Mouse (Mus musculus): ENCODE results near the gene Gm43064. TPM values are rescaled to one million over a fixed set of nuclear protein-coding genes. Genes with fewer than 3 reads are reported as not detected.
A peak's percentile ranks its signal among the peaks of the same experiment; 100 is the strongest.
"Not testable (repeated sequence)": the region's sequence is repeated elsewhere in the genome, so short reads cannot be mapped to it uniquely, and the experiment has no call there.

Gm43064 gene
- total RNA-seq, 2 experiments from 2014 or later: 0.25 to 0.58 TPM

DNA sequence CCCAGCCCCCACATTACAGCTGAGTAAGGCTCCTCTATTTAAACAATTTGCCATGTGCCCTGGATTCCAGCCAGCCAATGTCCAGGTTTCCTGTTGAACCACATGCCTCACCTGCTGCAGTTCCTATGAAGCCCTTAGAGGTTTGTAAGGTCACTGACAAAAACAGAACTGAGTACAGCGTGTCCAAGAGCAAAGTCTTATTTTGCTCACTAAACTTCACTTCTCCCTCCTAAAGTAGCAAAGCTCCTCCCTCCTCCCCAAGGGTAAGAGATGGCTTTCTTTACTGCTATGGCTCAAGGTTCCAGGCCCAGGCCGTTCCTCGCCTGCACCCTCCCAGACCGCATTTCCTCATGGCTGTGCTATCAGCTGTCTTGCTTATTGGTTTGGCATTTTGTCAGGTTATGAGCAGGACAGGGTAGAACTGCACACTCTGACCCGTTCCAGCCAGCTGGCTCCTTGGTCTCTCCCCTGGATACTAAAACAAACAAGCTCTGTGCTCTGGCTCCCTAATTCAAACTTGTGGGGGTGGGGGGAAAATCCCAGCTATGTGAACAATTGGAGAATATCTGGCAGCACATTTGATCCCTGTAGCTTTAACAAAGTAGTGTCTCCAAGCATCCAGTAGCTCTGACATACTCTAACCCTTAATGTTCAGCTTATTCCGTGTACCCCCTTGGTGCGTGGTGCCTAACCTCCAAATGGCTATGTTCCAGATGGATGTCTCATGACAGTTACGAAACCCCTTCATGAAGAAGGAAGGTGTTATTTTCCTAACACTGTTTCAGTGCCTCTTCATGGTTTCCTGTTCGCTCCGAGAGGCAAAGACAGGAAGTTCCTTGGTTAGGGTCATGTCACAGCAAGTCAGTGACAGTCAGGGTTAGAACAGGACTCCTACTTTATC is 7.5 kb upstream of the Gm43064 start:
- DNase-seq: peak; percentile 68 to 73

DNA sequence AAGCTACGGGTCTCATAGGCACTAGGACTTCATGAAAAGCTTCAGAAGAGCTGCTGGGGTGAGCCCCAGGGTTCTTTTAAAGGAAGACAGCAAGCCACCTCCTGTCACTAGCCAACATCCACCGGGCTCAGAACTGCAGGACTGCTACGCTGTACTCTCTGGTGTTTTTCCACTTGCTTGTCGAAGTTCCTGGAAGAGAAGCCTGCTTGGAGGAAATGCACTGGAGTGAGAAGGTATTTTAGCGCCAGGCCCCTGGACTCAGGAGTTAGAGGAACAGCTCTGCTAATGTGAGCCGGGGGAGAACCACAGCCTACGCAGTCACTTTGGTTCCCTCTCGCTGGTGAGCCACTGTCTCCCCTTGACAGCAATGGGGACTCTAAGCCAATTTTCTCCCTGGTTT is 6.5 kb upstream of the Gm43064 start:
- DNase-seq: no peak

- DNase-seq: no peak
Measured at GRCm38 (mm10) chr3:103805671-103806070, 3.7 kb upstream of the Gm43064 start.

- DNase-seq: no peak
Measured at GRCm38 (mm10) chr3:103809799-103810150, 402 bp downstream of the Gm43064 start.

GRCm38 (mm10) chr3:103810967-103811366 is 1.6 kb downstream of the Gm43064 start:
- DNase-seq: no peak

GRCm38 (mm10) chr3:103827548-103827947 is 18.2 kb downstream of the Gm43064 start:
- DNase-seq: no peak

- DNase-seq: no peak
Measured at GRCm38 (mm10) chr3:103829036-103829435, 19.7 kb downstream of the Gm43064 start.

- DNase-seq: not testable (repeated sequence)
Measured at GRCm38 (mm10) chr3:103830681-103831080, 21.3 kb downstream of the Gm43064 start.

DNA sequence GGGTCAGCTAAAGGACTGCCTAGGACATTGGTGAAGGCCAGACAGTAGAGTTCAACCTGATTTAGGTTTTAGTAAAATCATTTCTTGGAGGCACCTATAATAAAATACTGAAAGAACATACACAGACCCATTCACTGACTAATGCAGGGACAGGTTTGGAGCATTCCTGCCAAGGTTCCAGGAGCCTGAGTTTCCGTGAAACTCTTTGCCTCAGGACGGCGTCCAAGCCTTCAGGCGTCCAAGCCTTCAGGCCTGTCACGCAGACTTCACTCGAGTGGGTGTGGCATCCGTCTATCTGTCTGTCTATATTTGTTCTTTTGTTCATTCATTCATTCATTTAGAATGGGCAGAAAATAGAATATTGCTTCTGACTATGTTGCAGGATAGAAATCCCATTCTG is 21.8 kb downstream of the Gm43064 start:
- no peak for DNase-seq

DNA sequence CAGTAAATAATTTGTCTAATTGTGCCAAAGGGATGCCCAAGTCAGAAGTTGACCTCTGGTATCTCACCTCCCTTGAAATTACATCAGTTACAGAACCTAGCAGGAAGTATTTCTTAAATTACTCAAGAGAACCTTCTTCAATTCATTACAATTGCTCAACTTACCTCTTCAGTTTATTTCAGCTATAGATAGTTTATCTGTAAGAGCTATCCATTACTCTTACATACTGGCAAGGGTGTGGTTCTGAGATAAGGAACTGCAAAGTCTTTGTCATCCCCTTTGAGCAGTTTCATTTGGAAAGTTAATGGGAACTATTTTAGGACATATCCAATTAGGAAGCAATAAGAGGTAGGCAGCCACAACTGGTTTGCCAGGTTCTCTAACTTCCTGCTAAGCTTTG is 23.1 kb downstream of the Gm43064 start, which contains the start of gene Bcl2l15:
TSS of gene Bcl2l15 (plus strand) at position 176 of the 400 bp plus-strand sequence.
- no peak for DNase-seq

DNA sequence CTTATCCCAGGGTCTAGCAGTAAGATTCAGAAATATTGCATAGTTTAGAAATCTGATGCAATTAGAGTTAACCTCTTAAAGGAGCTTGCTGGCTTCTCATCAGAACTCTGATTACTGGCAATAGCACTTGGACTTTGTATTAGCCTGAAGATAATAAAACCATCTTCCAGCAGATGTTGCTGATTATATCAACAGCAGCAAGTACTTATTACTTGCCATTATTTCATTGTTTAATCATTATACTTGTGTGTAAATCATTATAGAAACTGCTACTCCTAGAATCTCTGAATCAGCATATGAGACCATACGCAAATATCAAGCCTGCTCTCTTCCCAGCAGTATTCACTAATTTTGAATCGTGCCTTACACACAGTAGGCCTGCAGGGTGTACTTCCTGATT is 24.6 kb downstream of the Gm43064 start:
- no peak for DNase-seq

- DNase-seq: no peak
Measured at GRCm38 (mm10) chr3:103835272-103835950, 26.0 kb downstream of the Gm43064 start.

- peak in 1 of 2 experiments; percentile 21 for DNase-seq
Measured at GRCm38 (mm10) chr3:103835951-103836310, 26.6 kb downstream of the Gm43064 start.

DNA sequence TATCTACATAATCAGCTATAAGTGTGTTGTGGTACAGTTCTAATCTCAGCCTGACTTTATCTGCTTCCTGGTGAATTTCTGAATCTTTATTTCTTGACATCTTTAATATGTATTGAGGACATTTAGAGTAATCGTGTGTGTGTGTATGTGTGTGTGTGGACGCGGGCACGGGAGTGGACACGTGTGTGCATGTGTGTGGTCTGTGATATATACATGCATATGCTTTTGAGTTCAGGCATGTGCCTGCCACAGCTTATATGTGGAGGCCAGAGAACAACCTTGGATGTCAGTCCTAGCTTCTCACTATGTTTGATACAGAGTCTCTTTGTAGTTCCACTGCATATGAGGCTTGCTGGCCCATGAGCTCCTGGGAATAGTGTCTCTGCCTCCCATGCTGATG is 27.1 kb downstream of the Gm43064 start:
- DNase-seq: no peak

DNA sequence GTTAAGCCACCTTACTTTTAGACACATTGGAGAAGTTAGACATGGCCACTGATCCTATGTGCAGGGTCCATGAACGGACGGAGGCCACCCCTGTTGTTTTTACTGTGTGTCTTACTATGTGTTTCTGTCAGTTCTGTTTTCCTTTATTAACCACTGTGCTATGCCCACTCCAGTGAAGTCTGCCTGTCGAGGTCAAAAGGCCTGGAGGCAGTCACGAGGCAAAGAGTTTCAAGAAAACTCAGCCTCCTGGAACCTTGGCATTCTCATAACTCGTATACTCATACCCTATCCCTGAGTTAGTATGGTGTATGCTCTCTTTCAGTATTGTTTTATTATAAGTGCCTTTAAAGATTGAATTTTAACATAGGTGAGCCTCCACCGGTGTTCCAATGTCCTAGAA is 30.3 kb downstream of the Gm43064 start:
- no peak for DNase-seq

- DNase-seq: not testable (repeated sequence)
Measured at GRCm38 (mm10) chr3:103840195-103840594, 30.8 kb downstream of the Gm43064 start.

GRCm38 (mm10) chr3:103840946-103841345 is 31.6 kb downstream of the Gm43064 start:
- DNase-seq: not testable (repeated sequence)

DNA sequence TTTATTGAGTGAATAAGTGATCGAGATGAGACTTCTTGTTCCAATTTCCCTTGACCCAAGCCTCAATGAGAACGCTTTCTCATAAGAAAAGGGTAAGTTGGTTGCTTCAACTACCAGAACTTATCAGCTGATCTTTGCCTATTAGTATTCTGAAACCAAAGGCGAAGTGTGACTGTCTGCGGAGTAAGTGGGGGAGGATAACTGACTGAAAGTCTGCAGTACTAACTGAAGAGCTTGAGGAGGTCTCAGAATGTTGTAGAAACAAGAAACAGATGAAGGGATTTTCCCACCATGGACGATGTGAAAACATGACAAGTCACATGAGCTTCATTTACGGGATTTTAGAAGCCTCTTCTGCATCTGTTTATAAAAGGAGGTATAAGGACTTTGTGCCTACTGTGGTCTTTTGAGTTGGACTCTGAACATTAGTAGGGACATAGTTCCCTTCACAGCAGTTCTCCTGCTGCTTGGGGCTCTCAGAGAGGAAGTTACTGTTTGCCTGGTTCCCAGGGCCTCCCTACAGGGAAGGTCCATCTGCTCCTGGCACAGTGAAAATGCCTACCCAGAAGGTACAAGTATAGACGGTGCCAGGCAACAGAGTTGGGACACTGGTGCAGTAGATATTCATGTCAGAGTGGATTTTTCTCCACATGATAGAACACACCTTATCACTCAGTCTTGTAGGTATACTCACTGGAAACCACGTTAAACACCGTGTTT is 41.4 kb downstream of the Gm43064 start:
- peak; percentile 35 to 45 for DNase-seq

DNA sequence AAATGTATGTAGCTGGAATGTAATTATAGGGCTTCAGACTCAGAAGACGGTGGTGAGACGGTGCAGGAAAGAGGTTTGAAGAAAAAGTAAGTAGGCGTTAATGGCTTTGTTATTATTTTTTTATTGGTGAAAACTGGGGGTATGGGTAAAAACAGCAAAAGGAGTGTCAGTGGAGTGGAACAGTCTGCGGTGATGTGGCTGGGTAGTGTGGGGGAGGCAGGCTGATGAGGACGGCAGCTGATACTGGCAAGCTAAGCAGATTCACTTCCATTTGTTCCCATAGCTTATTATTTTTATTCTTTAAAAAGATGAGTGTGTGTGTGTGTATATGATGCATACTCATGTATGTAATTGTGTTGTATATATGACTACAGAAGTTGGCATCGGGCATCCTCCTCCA is 42.1 kb downstream of the Gm43064 start:
- DNase-seq: peak; percentile 26

- no peak for DNase-seq
Measured at GRCm38 (mm10) chr3:103851882-103852281, 42.5 kb downstream of the Gm43064 start.

DNA sequence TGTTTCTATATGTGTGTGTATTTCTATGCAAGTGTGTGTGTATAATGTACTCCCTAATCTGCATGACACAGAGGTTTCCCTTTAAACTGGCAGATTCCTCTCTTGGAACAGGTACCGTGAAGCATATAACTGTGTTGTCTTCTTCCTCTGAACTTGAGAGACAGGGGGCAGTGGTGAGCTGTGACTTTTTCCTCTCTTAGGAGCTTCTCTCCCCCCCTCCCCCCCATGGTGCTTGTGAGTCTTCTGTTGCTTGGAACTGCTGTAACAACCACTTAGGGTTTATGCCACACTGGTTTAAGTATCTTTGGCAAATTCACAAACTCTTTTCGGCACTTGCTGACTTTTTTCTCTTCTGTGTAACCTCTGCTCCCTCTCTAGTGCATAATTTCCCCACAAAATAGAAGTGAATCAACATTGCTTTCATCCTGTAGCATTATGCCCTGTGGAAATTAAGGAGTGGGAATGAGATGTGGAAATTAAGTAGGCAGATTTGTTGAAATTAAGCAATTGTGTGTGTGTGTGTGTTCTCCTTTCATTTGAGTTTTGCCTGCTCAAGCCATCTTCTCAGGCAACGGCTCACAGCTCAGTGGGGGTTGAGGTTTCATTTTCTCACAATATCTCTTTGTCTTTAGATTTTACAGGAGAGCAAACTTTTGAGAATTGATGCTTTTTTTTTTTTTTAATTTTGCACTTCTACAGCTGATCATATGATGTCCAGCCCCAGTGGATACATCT is 43.4 kb downstream of the Gm43064 start:
- DNase-seq: no peak

DNA sequence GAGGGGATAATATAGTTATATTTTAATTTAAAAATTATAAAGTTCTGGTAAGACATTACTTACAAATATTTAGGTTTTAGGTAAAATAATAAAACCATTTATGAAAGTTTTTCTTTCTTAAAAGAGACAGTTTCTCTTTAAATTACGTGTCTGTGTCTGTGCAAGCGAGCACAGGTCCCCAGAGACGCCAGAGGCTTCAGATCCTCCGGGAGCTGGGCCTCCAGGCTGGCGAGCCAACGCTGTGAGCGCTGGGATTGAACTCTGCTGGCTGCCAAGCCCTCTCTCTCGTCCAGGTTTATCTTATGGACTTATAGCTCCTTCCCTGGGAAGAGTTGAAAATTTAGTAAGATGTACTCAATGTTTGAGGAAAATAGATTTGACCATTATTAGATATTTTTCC is 44.4 kb downstream of the Gm43064 start:
- no peak for DNase-seq
